Mouse (Mus musculus): ENCODE results near the gene Tspoap1. TPM values are rescaled to one million over a fixed set of nuclear protein-coding genes. Genes with fewer than 3 reads are reported as not detected.

The Tspoap1 gene
- total and polyA plus RNA-seq, 3 experiments = 12.3 to 36.9 (median 12.8) TPM

DNA sequence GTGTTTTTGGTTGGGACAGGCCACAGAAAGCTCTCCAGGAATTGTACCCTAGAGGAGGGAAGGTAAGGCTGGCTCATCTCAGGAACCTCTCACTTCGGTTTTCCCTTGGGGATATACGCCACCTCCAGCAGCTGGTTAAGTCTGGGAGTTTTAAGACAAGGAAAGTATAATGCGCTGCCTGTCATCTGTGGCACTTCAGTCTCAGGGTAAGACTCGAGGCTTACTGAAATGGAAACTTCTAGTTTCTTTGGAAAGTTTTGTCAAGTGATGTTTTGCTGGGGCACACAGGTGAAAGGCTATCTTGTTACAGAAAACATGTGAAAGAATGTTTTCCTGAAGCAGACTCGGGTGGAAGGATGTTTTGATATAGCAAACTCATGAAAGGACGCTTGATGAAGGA, 47.1 kb downstream of the Tspoap1 start:
- Histone ChIP-seq H3K27ac (ENCODE audit: insufficient read depth, low read depth) (no peak overlapping the region), H3K4me3 (replicated peaks in 1 of 3; ENCODE audit: low read depth in 2 of 3, low read length in 2 of 3, poor library complexity in 1 of 3) (no peak overlapping the region), H3K36me3 (replicated peaks in 1 of 2; ENCODE audit: control insufficient read depth in 1 of 2, insufficient read depth in 1 of 2, low read length in 1 of 2) (no peaks in the 10 kb centered on the region), H3K9ac (ENCODE audit: insufficient read depth, low read depth) (no peak overlapping the region), H3K79me2 (replicated peaks; ENCODE audit: control insufficient read depth, extremely low read depth, insufficient read depth, poor library complexity, severe bottlenecking) (no peaks in the 10 kb centered on the region), H3K27me3 (replicated peaks) (peaks cover 2% of the 10 kb centered on the region), H3K9me3 (replicated peaks; ENCODE audit: low read length) (no peaks in the 10 kb centered on the region), H3K4me2 (ENCODE audit: insufficient read depth, low read depth, poor library complexity, severe bottlenecking) (no peak overlapping the region), H3K4me1 (ENCODE audit: control insufficient read depth in 1 of 2, insufficient read depth in 2 of 2) (peaks cover 4 to 19% of the 10 kb centered on the region in 2 experiments)
- in situ Hi-C loops (cut with MboI; ENCODE audit: low pct_ligation_motif_present, low pct_unique_long_range_greater_than_20kb, low sequenced_read_pairs) = no loop called here
- TF ChIP-seq MAFK (IDR thresholded peaks at IDR 0.05; ENCODE audit: insufficient replicate concordance, low read length) (0 out of 2 replicates have a peak, but pooled peaks have one; percentile 26), MYC (IDR thresholded peaks at IDR 0.05; ENCODE audit: low read depth, low read length) (0 out of 2 replicates have a peak, but pooled peaks have one; percentile 30), ETS1 (conservative IDR thresholded peaks at IDR 0.05; ENCODE audit: low read depth, low read length) (peak; percentile 53; the same call in 1 of the 2 replicates), EP300 (IDR thresholded peaks at IDR 0.05; ENCODE audit: low read length) (peak; percentile 85), POLR2AphosphoS2 (IDR thresholded peaks at IDR 0.05; ENCODE audit: low read depth, low read length) (no peak), MAX (IDR thresholded peaks at IDR 0.05; ENCODE audit: low read length) (peak; percentile 25; the same call in 1 of the 2 replicates), NELFE (IDR thresholded peaks at IDR 0.05; ENCODE audit: low read depth, low read length) (no peak), POLR2A (IDR thresholded peaks at IDR 0.05; ENCODE audit: low read depth, low read length) (no peak), SIN3A (IDR thresholded peaks at IDR 0.05; ENCODE audit: low read length) (0 out of 2 replicates have a peak, but pooled peaks have one; percentile 53), IRF4 (IDR thresholded peaks at IDR 0.05; ENCODE audit: low read depth, low read length) (peak; percentile 59), PAX5 (IDR thresholded peaks at IDR 0.05; ENCODE audit: low read length) (no peak), TBP (conservative IDR thresholded peaks at IDR 0.05; ENCODE audit: low read depth, low read length) (no peak), CHD2 (IDR thresholded peaks at IDR 0.05; ENCODE audit: low read length) (no peak), MAZ (IDR thresholded peaks at IDR 0.05; ENCODE audit: low read depth, low read length) (0 out of 2 replicates have a peak, but pooled peaks have one; percentile 20), KAT2A (IDR thresholded peaks at IDR 0.05; ENCODE audit: insufficient replicate concordance, low read length) (0 out of 2 replicates have a peak, but pooled peaks have one; percentile 37), JUND (conservative IDR thresholded peaks at IDR 0.05; ENCODE audit: low read depth, low read length) (0 out of 2 replicates have a peak, but pooled peaks have one; percentile 20)
- peak; percentile 16 for DNase-seq (ENCODE audit: extremely low read depth)
- dilution Hi-C loops (cut with MboI; ENCODE audit: extremely low pct_ligation_motif_present, extremely low pct_unique_long_range_greater_than_20kb, low sequenced_read_pairs) = no loop called here

GRCm38 (mm10) chr11:87808236-87808635, 47.9 kb downstream of the Tspoap1 start:
- in situ Hi-C loops (cut with MboI; ENCODE audit: low pct_ligation_motif_present, low pct_unique_long_range_greater_than_20kb, low sequenced_read_pairs) = no loop called here

More at GRCm38 (mm10) chr11:87808236-87808635, 47.9 kb downstream of the Tspoap1 start:
- H3K4me2 ChIP-seq (ENCODE audit: insufficient read depth, low read depth, poor library complexity, severe bottlenecking) = no peak overlapping the region
- peaks cover 2 to 16% of the 10 kb centered on the region in 2 experiments; a peak in 1 of 4 replicates for H3K4me1 ChIP-seq (ENCODE audit: control insufficient read depth in 1 of 2, insufficient read depth in 2 of 2)
- no peaks in the 10 kb centered on the region for H3K36me3 ChIP-seq (replicated peaks in 1 of 2; ENCODE audit: control insufficient read depth in 1 of 2, insufficient read depth in 1 of 2, low read length in 1 of 2)
- H3K27me3 ChIP-seq (replicated peaks) = peaks cover 2% of the 10 kb centered on the region
- H3K4me3 ChIP-seq (replicated peaks in 1 of 3; ENCODE audit: low read depth in 2 of 3, low read length in 2 of 3, poor library complexity in 1 of 3) = no peak overlapping the region
- DNase-seq (ENCODE audit: extremely low read depth) = no peak
- dilution Hi-C loops (cut with MboI; ENCODE audit: extremely low pct_ligation_motif_present, extremely low pct_unique_long_range_greater_than_20kb, low sequenced_read_pairs) = no loop called here
- H3K9me3 ChIP-seq (replicated peaks; ENCODE audit: low read length) = no peaks in the 10 kb centered on the region
- H3K9ac ChIP-seq (ENCODE audit: insufficient read depth, low read depth) = no peak overlapping the region
- no peaks in the 10 kb centered on the region for H3K79me2 ChIP-seq (replicated peaks; ENCODE audit: control insufficient read depth, extremely low read depth, insufficient read depth, poor library complexity, severe bottlenecking)
- no peak for TF ChIP-seq MEF2A (IDR thresholded peaks at IDR 0.05; ENCODE audit: borderline replicate concordance, low read depth, low read length)
- TF ChIP-seq HCFC1 (IDR thresholded peaks at IDR 0.05; ENCODE audit: low read depth, low read length) = no peak
- no peak for TF ChIP-seq CHD2 (IDR thresholded peaks at IDR 0.05; ENCODE audit: low read length)
- TF ChIP-seq RCOR1 (conservative IDR thresholded peaks at IDR 0.05; ENCODE audit: low read depth, low read length) = no peak
- no peak for TF ChIP-seq MAX (IDR thresholded peaks at IDR 0.05; ENCODE audit: low read length)
- H3K27ac ChIP-seq (ENCODE audit: insufficient read depth, low read depth) = no peak overlapping the region

Data from CH12.LX (cell line).